Mouse (Mus musculus): ENCODE measurements around the gene Tdrkh. TPM values are rescaled to one million over a fixed set of nuclear protein-coding genes. Genes with fewer than 3 reads are reported as not detected.

The Tdrkh gene
- polyA plus RNA-seq, 1 experiment: 15.5 TPM

GRCm38 (mm10) chr3:94472447-94473114 lies 59.5 kb downstream of the Tdrkh start:
- TF ChIP-seq CTCF (IDR thresholded peaks at IDR 0.05; ENCODE audit: extremely low read depth, insufficient read depth, low read length): no peak
- TF ChIP-seq POLR2A (IDR thresholded peaks at IDR 0.05; ENCODE audit: extremely low read depth, insufficient read depth, low read length): 0 out of 2 replicates have a peak, but pooled peaks have one; percentile 32
- Histone ChIP-seq H3K27ac (ENCODE audit: insufficient read depth, low read length) (no peak overlapping the region), H3K4me3 (ENCODE audit: insufficient read depth, low read length) (no peak overlapping the region), H3K4me1 (ENCODE audit: control insufficient read depth, insufficient read depth, low read length) (peaks cover 3% of the 10 kb centered on the region; the same call in 1 of the 2 replicates)

GRCm38 (mm10) chr3:94473115-94473505 lies 60.0 kb downstream of the Tdrkh start:
- Histone ChIP-seq H3K27ac (ENCODE audit: insufficient read depth, low read length) (no peak overlapping the region), H3K4me1 (ENCODE audit: control insufficient read depth, insufficient read depth, low read length) (peaks cover 3% of the 10 kb centered on the region; the same call in 1 of the 2 replicates), H3K4me3 (ENCODE audit: insufficient read depth, low read length) (no peak overlapping the region)
- TF ChIP-seq CTCF (IDR thresholded peaks at IDR 0.05; ENCODE audit: extremely low read depth, insufficient read depth, low read length): no peak
- no peak for TF ChIP-seq POLR2A (IDR thresholded peaks at IDR 0.05; ENCODE audit: extremely low read depth, insufficient read depth, low read length)

GRCm38 (mm10) chr3:94473567-94474232 lies 60.6 kb downstream of the Tdrkh start:
- no peak overlapping the region for H3K4me3 ChIP-seq (ENCODE audit: insufficient read depth, low read length)
- peaks cover 3% of the 10 kb centered on the region; the same call in 1 of the 2 replicates for H3K4me1 ChIP-seq (ENCODE audit: control insufficient read depth, insufficient read depth, low read length)
- no peak for TF ChIP-seq POLR2A (IDR thresholded peaks at IDR 0.05; ENCODE audit: extremely low read depth, insufficient read depth, low read length)
- no peak for TF ChIP-seq CTCF (IDR thresholded peaks at IDR 0.05; ENCODE audit: extremely low read depth, insufficient read depth, low read length)
- H3K27ac ChIP-seq (ENCODE audit: insufficient read depth, low read length): no peak overlapping the region

- Histone ChIP-seq H3K27ac (ENCODE audit: insufficient read depth, low read length) (0 out of 2 replicates have a peak overlapping the region, but pooled peaks have one; percentile 43), H3K4me1 (ENCODE audit: control insufficient read depth, insufficient read depth, low read length) (peaks cover 7% of the 10 kb centered on the region), H3K4me3 (ENCODE audit: insufficient read depth, low read length) (no peak overlapping the region)
- TF ChIP-seq POLR2A (IDR thresholded peaks at IDR 0.05; ENCODE audit: extremely low read depth, insufficient read depth, low read length): no peak
- no peak for TF ChIP-seq CTCF (IDR thresholded peaks at IDR 0.05; ENCODE audit: extremely low read depth, insufficient read depth, low read length)
Observed at GRCm38 (mm10) chr3:94476301-94477035, 63.4 kb downstream of the Tdrkh start.

GRCm38 (mm10) chr3:94477444-94477843 lies 64.4 kb downstream of the Tdrkh start:
- no peak for TF ChIP-seq CTCF (IDR thresholded peaks at IDR 0.05; ENCODE audit: extremely low read depth, insufficient read depth, low read length)
- peak; percentile 59; the same call in 1 of the 2 replicates for TF ChIP-seq POLR2A (IDR thresholded peaks at IDR 0.05; ENCODE audit: extremely low read depth, insufficient read depth, low read length)
- Histone ChIP-seq H3K4me3 (ENCODE audit: insufficient read depth, low read length) (peak overlapping the region; percentile 97), H3K4me1 (ENCODE audit: control insufficient read depth, insufficient read depth, low read length) (peaks cover 7% of the 10 kb centered on the region), H3K27ac (ENCODE audit: insufficient read depth, low read length) (no peak overlapping the region)

- H3K4me3 ChIP-seq (ENCODE audit: insufficient read depth, low read length): peak within 1 kb of the TSS; percentile 97
- TF ChIP-seq POLR2A (IDR thresholded peaks at IDR 0.05; ENCODE audit: extremely low read depth, insufficient read depth, low read length): peak; percentile 54; the same call in 1 of the 2 replicates
- no peak for TF ChIP-seq CTCF (IDR thresholded peaks at IDR 0.05; ENCODE audit: extremely low read depth, insufficient read depth, low read length)
- H3K4me1 ChIP-seq (ENCODE audit: control insufficient read depth, insufficient read depth, low read length): peaks cover 12% of the 10 kb centered on the region
- peak within 1 kb of the TSS; percentile 97 for H3K27ac ChIP-seq (ENCODE audit: insufficient read depth, low read length)
Observed at GRCm38 (mm10) chr3:94477981-94478422, 64.9 kb downstream of the Tdrkh start, which contains the start of gene Celf3. TSS of gene Celf3 (plus strand) at chr3:94478295.

GRCm38 (mm10) chr3:94478591-94479169 lies 65.6 kb downstream of the Tdrkh start:
- Histone ChIP-seq H3K4me1 (ENCODE audit: control insufficient read depth, insufficient read depth, low read length) (peaks cover 13% of the 10 kb centered on the region), H3K4me3 (ENCODE audit: insufficient read depth, low read length) (peak overlapping the region; percentile 97), H3K27ac (ENCODE audit: insufficient read depth, low read length) (peak overlapping the region; percentile 97)
- no peak for TF ChIP-seq CTCF (IDR thresholded peaks at IDR 0.05; ENCODE audit: extremely low read depth, insufficient read depth, low read length)
- TF ChIP-seq POLR2A (IDR thresholded peaks at IDR 0.05; ENCODE audit: extremely low read depth, insufficient read depth, low read length): no peak

GRCm38 (mm10) chr3:94479564-94479963 lies 66.5 kb downstream of the Tdrkh start:
- no peak for TF ChIP-seq CTCF (IDR thresholded peaks at IDR 0.05; ENCODE audit: extremely low read depth, insufficient read depth, low read length)
- no peak for TF ChIP-seq POLR2A (IDR thresholded peaks at IDR 0.05; ENCODE audit: extremely low read depth, insufficient read depth, low read length)
- peaks cover 16% of the 10 kb centered on the region for H3K4me1 ChIP-seq (ENCODE audit: control insufficient read depth, insufficient read depth, low read length)
- peak overlapping the region; percentile 97 for H3K4me3 ChIP-seq (ENCODE audit: insufficient read depth, low read length)
- 0 out of 2 replicates have a peak overlapping the region, but pooled peaks have one; percentile 66 for H3K27ac ChIP-seq (ENCODE audit: insufficient read depth, low read length)
